Mouse (Mus musculus): ENCODE measurements around the gene Tra2a.

GRCm38 (mm10) chr6:49274416-49275091 is 10.7 kb upstream of the Tra2a start:
- TF ChIP-seq CTCF (IDR thresholded peaks at IDR 0.05; ENCODE audit: low read depth) (no peak), EP300 (IDR thresholded peaks at IDR 0.05; ENCODE audit: low read depth) (no peak)

Data from liver, postnatal 0 days (tissue).